Mouse (Mus musculus) right cerebral cortex, postnatal 4 days (tissue): ENCODE data around the gene Gm21764.
"Not testable (repeated sequence)": the region's sequence is repeated elsewhere in the genome, so short reads cannot be mapped to it uniquely, and the experiment has no call there.

Experiments
- DNase-seq: peaks from one replicate; pipeline ENCODE4 v3.0.0-alpha.2; 2022

Gm21764 gene

DNA sequence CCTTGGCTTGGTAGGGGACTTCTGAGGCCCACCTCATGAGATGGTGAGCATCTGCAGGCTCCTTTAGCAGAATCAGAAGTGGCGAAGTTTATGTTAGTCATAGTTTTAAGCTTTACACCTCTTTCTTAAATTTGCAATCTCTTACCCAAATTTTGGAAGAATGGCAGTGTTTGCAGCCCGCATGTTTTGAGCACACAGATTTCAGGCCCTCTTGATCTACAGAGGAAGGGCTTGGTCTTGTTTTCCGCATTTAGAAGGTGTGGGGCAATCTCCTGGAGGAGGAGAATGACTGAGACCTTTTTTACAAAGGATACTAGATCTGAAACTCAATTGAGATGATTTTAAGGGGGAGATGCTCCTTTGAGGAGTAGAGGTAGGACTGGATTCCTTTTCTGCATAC is at the start of gene Gm21764:
TSS of gene Gm21764 (minus strand) at position 101 of the 400 bp plus-strand sequence.
- not testable (repeated sequence) for DNase-seq

DNA sequence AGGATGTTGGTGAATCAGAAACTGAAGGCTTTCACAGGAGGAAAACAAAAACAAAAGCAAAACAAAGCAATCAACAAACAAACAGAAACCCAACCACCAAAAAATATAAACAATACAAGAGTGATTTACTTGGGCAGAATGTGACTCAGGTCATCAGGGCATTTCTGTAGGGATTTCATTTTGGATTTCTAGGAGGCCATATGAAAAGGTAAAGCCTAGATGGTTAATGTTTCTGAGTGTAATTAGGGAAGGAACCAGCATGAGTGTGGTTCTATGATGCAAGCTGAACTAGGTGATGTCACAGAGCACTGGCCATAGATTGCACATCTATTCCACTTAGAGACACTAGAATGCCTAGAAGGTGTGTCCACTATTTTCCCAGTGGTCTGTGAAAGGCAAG is 27.2 kb upstream of the Gm21764 start, which contains the start of gene Ssty1:
TSS of gene Ssty1 (plus strand) at position 301 of the 400 bp plus-strand sequence.
- DNase-seq, result not testable (repeated sequence)
